Mouse (Mus musculus) mesoderm, embryonic 11.5 days (tissue): ENCODE measurements at regions not wholly inside any gene's neighbourhood (a gene's known extent, or its start where the extent isn't known, plus 50 kb on each side); places are given as distances from the start of the nearest gene placed in this dataset.

Experiments used
- DNase-seq: peaks from one replicate; pipeline ENCODE4 v3.0.0-alpha.2; 2012; ENCODE audit warnings: low read depth, low spot score

DNA sequence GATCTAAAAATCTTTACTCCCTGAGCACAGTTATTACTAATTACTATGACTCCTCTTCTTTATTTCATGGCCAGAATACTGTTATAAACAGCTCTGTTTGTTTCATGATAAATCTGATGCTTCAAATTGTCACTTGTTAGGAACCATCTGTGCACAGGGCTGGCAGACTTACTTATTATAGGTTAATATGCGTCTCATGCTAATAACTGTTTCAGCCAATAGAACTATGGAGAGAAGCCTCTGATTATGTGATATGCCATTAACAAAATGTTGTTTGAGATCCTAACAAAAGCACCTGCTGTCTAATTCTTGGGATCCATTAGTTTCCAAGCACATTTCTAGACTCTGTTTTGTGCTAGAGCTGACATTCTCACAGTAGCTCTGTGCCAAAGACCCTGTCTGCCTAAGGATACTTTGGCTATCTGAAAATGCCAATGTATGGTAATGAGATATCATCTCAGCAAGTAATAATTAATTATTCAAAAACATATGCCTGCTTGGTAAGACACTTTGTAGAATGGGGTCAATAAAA lies 318.1 kb downstream of the Grb14 start:
- DNase-seq, result no peak

DNA sequence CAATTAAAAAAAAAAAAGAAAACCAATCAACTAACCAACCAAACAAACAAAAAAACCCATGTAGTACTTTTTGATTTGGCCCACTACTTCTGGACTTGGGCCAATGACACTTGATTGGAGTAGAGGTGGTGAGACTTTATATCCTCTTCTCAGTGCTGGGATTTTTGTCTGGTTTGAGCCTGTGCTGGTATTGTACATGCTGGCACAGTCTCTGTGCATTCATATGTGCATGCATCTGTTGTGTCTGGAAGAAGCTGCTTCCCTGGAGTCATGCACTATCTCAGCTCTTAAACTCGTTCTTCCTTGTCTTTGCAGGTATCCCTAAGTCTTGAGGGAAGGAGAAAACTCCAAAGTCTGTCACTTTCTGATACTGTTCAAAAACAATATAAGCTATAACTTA lies 328.8 kb downstream of the Grb14 start:
- no peak for DNase-seq

DNA sequence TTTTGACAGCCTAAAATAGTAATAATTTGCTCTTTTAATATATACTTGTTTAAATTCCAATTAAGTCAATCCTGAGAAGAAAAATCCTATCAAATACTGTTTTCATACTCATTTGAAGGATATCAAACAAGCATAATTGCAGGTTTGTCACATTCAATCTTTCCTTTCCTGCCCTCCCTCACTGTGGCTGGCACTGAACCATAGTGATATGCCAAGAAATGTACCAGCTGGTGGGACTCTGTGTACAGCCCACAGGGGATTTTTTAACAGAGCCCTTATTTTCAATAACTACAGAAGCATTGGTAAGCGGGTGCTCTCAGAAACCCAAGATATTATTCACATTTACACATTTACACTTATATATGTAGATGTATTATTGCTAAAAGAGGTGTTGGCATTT lies 333.3 kb downstream of the Grb14 start:
- DNase-seq, result no peak

DNA sequence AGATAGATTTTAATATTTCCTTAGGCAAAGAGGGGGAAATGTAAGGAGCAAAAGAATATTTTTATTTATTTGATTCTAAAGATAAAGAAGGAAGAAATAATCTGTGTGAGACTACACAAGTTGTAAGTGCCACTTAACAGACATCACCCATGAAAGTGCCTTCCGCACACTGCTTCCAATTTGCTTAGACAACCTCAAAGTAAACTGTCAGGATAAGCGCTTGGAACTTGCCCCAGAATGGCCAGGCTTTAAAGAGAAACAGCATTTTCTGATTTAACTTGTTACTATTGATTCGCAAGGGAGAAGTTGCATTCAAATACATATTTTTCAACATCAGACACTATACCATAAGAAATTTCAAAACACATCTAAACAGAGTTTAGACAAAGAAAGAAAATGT lies 333.8 kb downstream of the Grb14 start:
- DNase-seq, result no peak

DNA sequence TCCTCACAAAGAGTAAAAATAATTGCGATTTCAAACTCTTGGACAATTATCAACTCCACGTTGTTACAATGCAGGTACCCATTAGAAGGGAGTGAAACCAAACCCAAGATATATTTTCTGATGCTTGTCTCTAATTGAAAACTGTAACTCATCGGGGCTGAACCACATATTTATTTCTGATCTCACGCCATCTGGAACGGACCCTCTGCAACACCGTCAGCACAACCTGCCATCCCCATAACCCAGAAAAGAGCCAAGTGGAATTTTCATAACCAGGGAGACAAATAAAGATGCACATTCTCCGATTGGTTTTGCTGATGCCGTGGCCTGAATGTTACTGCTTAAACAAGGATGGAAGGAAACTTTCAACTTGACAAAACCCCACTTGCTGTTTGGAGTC lies 338.0 kb downstream of the Grb14 start:
- DNase-seq, result no peak

DNA sequence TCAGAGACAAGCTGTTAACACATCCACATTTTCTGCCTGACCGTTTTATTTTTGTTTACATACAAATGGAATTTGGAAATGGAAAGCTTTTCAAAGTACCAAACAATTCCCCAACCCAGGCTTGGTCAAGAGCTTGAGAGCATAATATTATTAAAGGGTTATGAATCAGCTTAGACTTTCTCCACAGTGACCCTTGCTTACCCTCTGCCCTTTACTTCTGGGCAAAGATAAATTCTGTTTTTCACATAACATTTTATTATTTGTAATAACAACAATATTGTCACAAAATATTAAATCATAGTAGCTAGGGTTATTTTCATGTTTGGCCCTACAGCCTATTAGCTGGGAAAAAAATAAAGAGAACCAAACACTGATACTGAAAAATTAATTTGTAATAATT lies 375.2 kb downstream of the Grb14 start:
- DNase-seq, result no peak

DNA sequence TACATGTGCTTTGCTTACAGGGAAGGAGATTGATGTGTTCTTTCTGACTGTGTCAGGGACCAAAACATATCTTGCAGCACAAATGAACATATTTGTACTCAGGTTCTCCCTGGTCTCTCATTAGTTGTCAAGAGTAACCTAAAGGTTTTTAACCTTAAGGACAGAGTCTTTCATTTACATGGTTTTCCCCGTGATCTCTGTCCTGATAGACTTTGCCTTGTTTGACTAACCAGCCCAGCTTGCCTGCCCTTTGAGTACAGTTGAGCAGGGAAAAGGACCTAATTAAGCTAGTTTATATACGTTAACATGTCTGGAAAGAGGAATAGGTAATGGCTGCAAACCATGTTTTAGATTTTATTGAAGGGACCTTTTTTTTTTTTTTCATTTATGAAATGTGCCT lies 407.9 kb downstream of the Grb14 start:
- DNase-seq, result no peak

DNA sequence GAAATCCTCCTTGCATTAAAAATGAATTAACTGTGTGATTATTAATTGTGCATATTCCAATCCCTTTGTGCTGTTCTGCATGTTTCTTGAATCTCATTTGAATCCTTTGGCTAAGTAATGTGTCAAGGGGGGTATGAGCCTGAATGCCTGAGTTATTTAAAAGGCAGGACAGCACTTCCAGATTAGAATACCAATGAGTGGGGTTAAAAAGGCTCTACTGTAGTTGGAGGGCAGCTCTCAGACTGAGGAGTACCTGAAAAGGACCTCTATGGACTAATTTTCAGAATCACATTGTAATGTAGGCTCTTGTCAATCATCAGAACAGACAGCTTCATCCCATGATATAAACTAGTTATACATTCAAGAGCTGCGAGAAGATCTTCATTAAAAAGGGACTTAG lies 417.9 kb downstream of the Grb14 start:
- DNase-seq, result no peak

DNA sequence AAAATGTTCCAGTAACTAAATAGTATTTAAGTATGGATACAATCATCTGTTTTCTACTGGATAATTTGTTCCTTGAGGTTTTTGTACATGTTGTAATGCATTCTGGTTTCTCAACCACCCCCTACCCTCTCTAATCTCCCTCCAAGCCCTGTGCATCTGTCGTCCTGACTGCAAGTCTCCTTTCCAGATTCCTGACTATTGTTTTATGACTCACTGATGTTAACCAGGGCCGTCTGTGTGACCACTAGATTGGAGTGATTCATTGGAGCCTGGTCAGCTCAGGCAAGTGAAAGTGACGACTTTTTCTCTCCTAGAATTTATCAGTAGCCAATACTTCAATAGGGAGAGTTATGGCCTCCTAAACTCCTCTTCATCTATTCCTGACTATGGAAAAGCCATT lies 442.5 kb downstream of the Grb14 start:
- DNase-seq, result no peak

DNA sequence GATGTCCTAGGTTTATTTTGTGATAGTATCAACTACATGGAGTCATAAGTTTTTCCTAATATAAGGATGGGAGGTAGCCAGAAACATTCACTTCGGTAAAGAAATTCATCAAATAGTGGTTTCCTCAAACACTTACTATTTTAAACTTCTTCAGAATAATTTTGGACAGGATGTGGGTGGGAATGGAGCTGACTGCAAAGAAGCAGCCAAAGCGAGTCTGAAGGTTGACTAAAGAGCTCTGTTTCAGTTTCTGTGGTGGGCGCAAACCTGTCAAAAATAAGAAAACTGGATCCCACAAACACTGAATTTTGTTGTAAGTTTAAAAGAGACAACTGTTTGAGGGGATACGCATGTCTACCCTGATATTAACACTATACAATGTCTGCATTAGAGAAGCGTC lies 438.2 kb upstream of the Fign start:
- no peak for DNase-seq

DNA sequence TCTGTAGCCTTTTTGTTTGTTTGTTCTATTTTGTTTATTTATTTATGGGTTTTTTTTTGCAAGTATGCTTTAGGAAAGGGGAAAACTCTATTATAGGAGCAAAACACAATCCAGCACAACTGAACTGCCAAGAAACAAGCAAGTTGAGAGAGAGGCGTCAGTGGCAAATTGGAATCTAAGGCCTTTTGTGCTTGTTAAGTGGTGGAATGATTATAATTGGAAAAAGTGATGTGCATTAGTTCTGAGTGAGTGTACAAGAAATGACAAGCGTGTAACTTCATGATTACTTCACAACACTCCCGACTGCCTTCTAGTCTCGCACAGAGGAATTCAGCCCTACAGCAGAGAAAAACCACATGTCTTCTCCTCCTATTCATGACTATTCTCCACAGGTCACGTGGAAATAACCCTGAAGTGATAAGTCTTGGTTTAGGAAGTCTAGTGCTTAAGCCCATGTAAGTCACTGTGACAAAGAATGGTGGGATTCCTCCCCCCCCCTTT lies 437.6 kb upstream of the Fign start:
- no peak for DNase-seq

DNA sequence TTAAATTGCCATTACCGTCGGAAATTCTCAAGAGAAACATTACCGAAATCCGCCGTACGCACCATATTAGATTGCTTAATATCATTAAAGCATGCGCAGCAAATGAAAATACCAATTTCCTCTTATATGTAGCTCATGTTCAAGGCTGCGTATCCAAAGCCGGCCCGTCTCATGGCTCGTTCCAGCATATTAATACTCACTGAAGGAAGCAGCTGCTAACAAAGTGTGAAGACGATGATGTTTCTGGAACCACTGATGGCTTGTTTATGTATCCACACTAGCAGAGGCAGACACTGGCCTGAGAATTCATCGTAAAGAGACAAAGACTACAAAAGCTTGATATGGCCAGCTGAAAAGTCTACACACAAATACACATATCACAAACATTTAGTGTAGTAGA lies 437.0 kb upstream of the Fign start:
- no peak for DNase-seq

DNA sequence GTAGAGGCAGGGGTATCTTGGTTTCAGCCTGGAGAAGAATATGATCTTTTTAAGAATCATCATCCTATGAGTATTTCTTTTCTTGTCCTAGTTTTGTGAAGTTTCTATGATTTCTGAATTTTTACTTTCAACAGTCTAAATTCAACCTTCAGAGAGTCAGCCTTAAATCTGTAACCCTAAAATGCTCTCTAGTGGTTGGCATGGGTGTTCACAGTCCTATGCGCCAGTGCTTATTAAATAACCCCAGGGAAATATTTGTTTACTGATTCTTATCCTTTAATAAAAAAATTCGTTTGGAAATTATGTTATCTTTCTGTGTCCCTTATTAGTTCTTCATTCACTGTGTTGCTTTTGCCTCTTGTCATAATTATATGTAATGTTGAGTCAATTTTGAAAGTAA lies 436.5 kb upstream of the Fign start:
- DNase-seq, result no peak

DNA sequence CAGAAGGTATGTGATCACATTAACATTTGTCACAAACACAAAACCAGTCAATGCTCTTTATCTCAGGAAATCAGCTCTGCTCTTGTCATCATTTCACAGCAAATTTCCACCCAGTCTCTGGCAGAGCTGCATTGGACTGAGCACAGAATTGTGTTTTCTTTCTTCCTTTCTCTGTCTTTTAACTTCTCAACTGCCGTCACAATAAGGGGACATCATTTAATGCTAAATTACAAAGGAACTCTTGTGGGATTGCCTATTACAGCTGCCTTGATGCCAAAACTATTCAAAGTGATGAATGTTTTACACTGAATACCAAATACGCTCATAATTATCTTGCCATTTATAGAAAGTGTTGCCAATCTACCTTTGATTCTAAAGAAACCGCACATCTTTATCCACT lies 424.9 kb upstream of the Fign start:
- no peak for DNase-seq

DNA sequence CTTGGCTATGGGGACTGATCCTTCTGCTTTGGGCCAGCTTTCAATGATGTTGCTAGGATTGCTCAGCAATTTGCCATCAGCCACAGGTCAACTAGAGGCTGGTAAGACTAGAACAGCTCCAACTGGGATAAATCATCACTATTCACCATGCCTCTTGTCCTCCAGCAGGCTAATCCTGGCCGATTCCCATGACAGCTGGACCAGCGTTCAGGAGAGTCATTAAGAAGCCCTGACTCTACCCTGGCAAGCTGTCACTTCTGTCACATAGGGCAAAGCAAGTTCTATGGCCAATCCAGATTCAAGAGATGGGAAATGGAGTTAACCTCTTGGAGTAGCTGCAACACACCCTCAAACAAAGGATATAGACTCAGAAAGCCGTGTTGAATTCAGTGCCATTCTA lies 424.4 kb upstream of the Fign start:
- DNase-seq, result no peak

DNA sequence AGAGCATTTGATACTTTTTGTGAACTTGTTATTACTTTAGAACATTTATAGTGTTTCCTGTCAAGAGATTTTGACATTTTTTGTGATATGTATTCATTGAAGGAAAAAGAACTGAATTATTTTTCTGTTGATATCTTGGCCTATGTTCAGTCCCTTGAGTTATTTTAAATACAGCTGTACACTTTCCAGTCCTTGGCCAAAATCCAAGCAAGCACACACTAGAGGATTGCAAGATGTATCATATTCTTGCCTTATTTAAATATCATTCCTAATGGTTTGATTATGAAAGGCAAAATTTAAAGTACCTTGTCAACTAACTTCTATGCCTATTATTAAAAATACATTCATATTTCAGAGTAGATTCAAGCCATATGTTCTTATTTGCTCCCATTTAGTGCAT lies 397.9 kb upstream of the Fign start:
- DNase-seq, result no peak

DNA sequence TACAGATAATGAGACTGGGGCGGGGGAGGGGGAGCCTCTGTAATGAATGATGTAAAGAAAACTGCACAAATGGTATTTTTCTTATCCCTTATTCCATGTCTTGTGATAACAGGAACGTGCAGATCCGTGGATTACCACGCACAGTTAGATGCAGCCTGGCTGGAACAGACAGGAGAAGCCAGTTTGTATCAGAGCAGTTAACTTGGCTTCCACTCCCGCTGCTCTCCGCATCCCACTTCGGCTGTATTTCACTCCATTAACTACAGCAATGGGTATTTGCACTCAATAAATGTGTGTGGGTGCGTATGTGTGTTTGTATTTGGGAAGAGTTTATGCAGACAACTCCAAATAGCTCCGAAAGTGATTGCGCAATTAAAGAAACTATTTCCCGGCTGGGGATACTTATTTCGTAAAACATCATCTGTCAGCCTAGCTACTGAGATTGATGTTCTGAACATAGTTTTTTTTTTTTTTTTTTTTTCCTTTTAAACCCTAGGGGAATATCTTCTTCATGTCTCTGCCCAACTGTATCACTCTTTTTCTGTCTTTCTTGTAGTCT lies 368.7 kb upstream of the Fign start:
- DNase-seq, result no peak

DNA sequence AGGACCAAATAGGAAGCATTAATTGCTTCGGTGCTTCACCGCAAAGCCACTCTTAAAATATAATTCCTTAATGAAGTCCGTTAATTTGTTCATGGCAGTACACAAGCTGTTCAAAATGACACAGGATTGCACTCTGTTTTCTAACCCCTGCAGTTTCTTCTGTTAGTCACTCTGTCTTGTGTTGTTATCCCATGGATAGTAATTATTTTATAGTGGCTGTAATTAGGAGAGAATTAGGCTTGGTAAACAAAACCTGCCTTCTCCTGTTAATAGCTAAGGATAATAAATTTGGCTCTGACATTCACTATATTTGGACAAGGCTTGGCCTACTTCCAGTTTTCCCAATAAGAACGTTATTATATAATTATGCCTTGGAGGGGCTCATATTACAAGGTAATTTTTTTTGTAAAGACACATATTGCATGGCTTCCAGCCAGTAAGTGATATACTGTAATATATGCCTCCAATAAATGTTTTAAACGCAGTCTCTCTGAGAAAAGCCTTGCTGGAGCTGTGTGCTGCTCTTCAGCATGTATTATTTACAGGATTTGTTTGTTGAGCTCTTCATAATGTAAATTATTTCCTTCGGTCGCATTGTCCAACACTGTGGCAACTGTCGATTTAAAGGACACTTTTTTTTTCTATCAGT lies 364.8 kb upstream of the Fign start:
- DNase-seq, result no peak

DNA sequence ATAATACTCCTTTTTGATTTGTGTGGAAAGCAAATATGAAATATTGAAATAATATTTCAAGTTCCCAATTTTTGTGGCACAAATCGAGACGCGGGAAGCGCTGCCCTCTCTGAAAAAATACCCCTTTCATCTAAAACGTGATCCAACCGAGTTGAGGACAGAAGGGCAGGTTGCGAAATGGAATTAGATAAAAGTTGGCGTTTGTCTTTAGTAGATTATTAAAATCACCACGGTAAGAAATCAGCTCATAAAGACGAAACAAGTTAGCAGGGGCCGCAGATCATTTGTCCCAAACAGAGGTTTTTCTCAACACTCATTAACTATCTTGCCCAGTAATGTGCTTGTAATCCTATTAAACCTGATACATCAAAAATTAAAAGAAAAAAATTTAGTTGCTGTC lies 364.2 kb upstream of the Fign start:
- DNase-seq, result no peak

DNA sequence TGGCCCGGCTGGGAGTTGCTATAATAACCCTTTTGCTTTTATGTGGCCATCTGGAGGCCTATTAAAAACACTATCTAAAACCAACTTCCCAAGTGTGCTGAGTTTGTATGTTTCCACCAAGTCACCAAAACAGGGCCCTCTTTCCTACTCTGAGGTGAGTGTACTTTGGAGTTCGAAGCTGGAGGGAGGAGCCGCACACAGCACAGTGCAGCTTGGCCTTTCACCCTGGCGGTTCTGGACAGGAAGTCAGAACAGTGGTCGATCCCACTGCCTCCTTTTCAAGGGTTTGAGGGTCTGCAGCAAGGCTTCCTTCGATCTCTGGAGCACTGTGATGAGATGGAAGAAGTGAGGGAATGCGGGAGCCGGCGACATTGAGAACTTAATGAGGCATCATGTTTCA lies 363.8 kb upstream of the Fign start:
- DNase-seq, result no peak

DNA sequence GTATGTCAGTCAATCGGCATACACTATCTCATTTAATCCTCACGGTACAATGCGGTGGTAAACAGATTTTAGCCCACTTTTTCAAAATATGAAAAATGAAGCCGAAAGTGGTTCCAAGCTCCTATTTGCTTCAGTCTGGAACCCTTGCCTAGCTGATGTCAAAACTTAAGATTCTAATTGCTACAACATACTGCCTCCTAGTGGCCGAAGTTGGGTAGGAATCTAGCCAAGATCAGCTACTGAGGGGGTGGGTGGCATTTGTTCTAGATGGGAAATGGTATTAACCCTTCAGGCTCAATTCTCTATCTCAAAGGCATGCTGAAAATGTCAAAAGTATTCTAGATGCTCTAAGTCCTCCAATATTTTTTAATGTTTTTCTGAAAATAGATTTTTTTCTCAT lies 360.3 kb upstream of the Fign start:
- DNase-seq, result peak; percentile 63

DNA sequence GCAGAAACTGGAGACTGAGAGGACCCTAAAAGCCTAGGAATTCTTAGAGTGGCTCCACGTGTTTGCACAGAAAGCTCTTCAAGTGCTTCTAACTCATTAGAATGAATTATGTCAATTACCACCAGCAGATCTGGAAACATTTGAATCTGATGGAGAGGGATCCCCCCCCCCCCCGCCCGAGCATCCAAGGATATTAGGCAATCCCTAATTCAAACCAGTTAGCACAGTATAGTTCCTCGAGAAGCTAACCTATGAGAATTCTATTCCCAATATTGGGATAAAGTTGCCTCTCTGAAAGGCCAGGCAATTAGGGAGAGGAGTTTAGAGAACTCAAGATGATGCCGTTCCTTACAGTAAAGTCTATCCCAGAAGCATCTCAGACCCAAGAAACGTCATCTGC lies 354.9 kb upstream of the Fign start:
- no peak for DNase-seq

DNA sequence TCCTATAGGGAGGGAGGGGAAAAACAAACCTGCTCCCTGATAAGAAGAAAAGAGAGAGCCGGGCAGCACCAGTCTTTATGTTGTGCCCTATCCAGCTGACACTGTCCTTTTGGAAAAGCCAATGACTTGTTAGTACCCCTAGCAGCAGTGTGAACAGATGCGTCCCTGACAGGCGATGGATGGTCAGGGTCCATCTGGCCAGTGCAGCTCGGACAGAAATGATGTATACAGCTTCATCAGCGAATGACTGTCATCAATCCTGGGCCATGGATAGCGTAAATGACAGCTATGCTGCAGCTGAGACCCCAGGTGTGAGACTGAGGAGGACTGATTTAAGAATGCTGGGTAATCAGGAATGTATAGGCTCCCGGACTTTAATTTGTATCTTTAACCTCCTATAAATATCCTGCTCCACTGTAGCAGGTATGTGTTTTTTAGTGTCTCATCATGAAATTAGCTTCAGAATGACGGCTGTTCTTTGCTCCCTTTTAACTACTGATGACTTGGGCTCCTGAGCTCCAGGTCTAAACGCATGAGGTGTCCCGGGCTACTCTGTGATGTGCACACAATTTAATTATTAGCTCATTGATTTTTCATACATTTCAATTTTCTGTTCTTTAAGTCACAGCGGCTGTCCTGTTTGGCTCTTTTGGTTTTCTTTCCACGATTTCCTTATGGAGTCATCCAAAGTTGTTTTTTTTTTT lies 353.9 kb upstream of the Fign start:
- peak; percentile 68 for DNase-seq
